Mouse (Mus musculus): ENCODE measurements around the gene Gon4l. TPM values are rescaled to one million over a fixed set of nuclear protein-coding genes. Genes with fewer than 3 reads are reported as not detected.

Gon4l gene
- polyA plus RNA-seq, 1 experiment from 2014 or later, result 14.0 TPM

DNA sequence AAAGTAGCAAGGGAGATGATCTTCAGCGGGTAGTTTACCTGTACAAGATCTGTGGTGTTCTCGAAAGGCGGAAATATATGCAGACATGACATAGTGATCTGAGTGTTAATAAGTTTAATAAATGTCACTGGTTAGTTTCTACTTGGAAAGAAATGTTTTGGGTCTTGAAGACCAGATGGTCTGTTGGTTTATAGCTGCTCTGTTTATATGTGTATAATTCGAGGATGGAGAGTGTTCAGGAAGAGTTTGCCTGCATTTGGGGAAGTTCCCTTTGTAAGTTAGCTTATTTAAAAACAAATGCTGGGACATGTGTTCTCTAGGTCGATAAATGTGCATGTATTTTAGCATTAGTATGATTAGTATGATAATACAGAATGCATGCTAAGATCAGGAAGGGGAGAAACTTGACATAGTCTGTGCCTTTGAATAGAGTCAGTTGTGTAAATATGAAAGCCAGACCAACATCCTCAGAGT, 116.3 kb downstream of the Gon4l start:
- Histone ChIP-seq H3K36me3 (no peaks in the 10 kb centered on the region), H3K4me1 (peaks cover 36% of the 10 kb centered on the region), H3K4me2 (replicated peaks) (peak overlapping the region; percentile 79), H3K27me3 (no peaks in the 10 kb centered on the region), H3K27ac (peak overlapping the region; percentile 100), H3K9ac (peak overlapping the region; percentile 95), H3K4me3 (peak overlapping the region; percentile 91), H3K9me3 (no peaks in the 10 kb centered on the region)
- under 1% methylated on average over 5 of the region's 5 CpGs for WGBS
- no peak for ATAC-seq (ENCODE audit: low FRiP score, low read depth)

DNA sequence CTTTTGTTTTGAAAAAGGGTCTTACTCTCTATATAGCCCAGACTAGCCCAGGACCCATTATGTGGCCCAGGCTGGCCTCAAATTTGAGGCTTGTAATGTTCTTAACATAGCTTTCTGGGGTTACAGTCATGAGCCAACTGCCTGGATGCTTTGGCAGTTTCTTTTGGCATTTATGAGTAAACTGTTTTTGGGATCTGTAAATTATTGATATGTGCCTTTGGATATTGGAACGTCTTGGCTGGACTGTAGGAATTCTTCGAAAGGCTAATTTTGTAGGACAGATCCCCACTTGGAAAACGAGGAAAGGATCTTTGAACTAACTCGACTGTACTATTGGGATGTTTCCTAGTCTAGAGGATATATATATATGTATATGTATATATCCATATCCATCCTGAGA, 118.2 kb downstream of the Gon4l start:
- ATAC-seq (ENCODE audit: low FRiP score, low read depth), result no peak
- no peak overlapping the region for H3K27ac ChIP-seq
- no peak overlapping the region for H3K4me3 ChIP-seq
- 83% methylated on average over 4 of the region's 4 CpGs for WGBS
- no peaks in the 10 kb centered on the region for H3K27me3 ChIP-seq
- no peak overlapping the region for H3K4me2 ChIP-seq (replicated peaks)
- H3K36me3 ChIP-seq, result no peaks in the 10 kb centered on the region
- peaks cover 26% of the 10 kb centered on the region for H3K4me1 ChIP-seq
- H3K9ac ChIP-seq, result no peak overlapping the region
- H3K9me3 ChIP-seq, result no peaks in the 10 kb centered on the region

DNA sequence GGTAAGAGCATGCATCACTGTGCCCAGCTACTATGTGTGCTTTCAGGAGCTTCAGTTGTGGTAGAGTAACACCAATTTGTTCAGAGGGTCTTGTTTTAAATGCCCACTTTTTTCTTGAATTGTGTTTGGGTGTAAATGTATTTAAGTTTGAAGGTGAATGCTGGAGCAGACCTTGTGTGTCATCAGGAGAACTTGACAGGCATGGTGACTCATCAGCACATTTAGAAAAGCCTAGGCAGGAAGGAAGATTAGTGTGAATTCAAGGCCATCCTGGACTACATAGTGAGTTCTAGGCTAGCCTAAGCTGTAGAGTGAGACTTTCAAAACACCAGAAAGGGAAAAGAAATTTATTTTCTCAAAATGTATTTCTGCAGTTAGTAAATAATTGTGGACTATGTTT, 118.7 kb downstream of the Gon4l start:
- Histone ChIP-seq H3K27ac (no peak overlapping the region), H3K4me2 (replicated peaks) (no peak overlapping the region), H3K9ac (no peak overlapping the region), H3K4me1 (peaks cover 21% of the 10 kb centered on the region), H3K27me3 (no peaks in the 10 kb centered on the region), H3K9me3 (no peaks in the 10 kb centered on the region), H3K36me3 (no peaks in the 10 kb centered on the region), H3K4me3 (no peak overlapping the region)
- no peak for ATAC-seq (ENCODE audit: low FRiP score, low read depth)

Other genes starting within 250 kb of the Gon4l start
- 105 and 107 TPM in 2 replicates for gene Arhgef2, start 229.3 kb upstream of the Gon4l start, polyA plus RNA-seq (2015; fragmentation: Nextera tagmentation; extraction: Ambion mirVana)
- not detected in 2 replicates for gene Rxfp4, start 182.1 kb upstream of the Gon4l start, polyA plus RNA-seq (2015; fragmentation: Nextera tagmentation; extraction: Ambion mirVana)
- 106 TPM in 2 replicates for gene Khdc4, start 149.4 kb upstream of the Gon4l start, polyA plus RNA-seq (2015; fragmentation: Nextera tagmentation; extraction: Ambion mirVana)
- 50.1 and 51.1 TPM in 2 replicates for gene Rit1, start 118.4 kb upstream of the Gon4l start, polyA plus RNA-seq (2015; fragmentation: Nextera tagmentation; extraction: Ambion mirVana)
- 24.0 and 27.0 TPM in 2 replicates for gene Syt11, start 60.1 kb upstream of the Gon4l start, polyA plus RNA-seq (2015; fragmentation: Nextera tagmentation; extraction: Ambion mirVana)
- gene Msto1, start 78.8 kb downstream of the Gon4l start, polyA plus RNA-seq (2015; fragmentation: Nextera tagmentation; extraction: Ambion mirVana), result 45.7 and 48.3 TPM in 2 replicates
- gene Ash1l, start 115.4 kb downstream of the Gon4l start, polyA plus RNA-seq (2015; fragmentation: Nextera tagmentation; extraction: Ambion mirVana), result 26.7 and 27.1 TPM in 2 replicates
- 147 and 151 TPM in 2 replicates for gene Dap3, start 116.0 kb downstream of the Gon4l start, polyA plus RNA-seq (2015; fragmentation: Nextera tagmentation; extraction: Ambion mirVana)

All from limb, embryonic 13.5 days (tissue).